ENCODE assay signal across 19 mouse cellular contexts in genomic region chr14:99389306-99389705, GRCm38 (mm10).
"Had no signal": no experiment of that assay in that cellular context is flagged by ENCODE, and none has a peak within 500 bp of the region (broad histone marks: within the 10 kb centered on the region; RNA-seq: fewer than 3 reads in every experiment).

No protein-coding gene starts in this region.

- H3K27ac ChIP-seq: midbrain, embryonic 10.5 days; midbrain, embryonic 12.5 days; neural tube, embryonic 13.5 days; neural tube, embryonic 15.5 days had no signal

- H3K4me1 ChIP-seq: midbrain, embryonic 10.5 days; midbrain, embryonic 12.5 days; neural tube, embryonic 13.5 days; neural tube, embryonic 15.5 days had no signal

- ATAC-seq: midbrain, embryonic 16.5 days had no signal

- H3K9ac ChIP-seq: lung, embryonic 14.5 days; midbrain, embryonic 12.5 days; neural tube, embryonic 13.5 days; neural tube, embryonic 15.5 days had no signal

- H3K9me3 ChIP-seq: midbrain, embryonic 10.5 days; midbrain, embryonic 12.5 days; neural tube, embryonic 13.5 days; neural tube, embryonic 15.5 days had no signal

- H3K36me3 ChIP-seq: midbrain, embryonic 10.5 days; midbrain, embryonic 12.5 days; neural tube, embryonic 13.5 days; neural tube, embryonic 15.5 days had no signal

- H3K4me2 ChIP-seq: lung, embryonic 14.5 days; midbrain, embryonic 12.5 days; neural tube, embryonic 13.5 days; neural tube, embryonic 15.5 days had no signal

- H3K4me3 ChIP-seq: midbrain, embryonic 10.5 days; midbrain, embryonic 12.5 days; myocyte; neural tube, embryonic 13.5 days; neural tube, embryonic 15.5 days had no signal

- DNase-seq: lung, adult 18-20 months; lung, embryonic 14.5 days; lung, postnatal 10 days; lung, postnatal 4 days; midbrain, embryonic 14.5 days; retina, postnatal 1 day; right cerebral cortex, adult 18-20 months; right cerebral cortex, postnatal 25 days; right cerebral cortex, postnatal 4 days; spleen, adult 18-20 months; thymus, adult 2 months; thymus, postnatal 25 days; thymus, postnatal 4 days had no signal

- H3K27me3 ChIP-seq: midbrain, embryonic 12.5 days; neural tube, embryonic 13.5 days; neural tube, embryonic 15.5 days had no signal
